Mouse (Mus musculus): ENCODE measurements around the gene Syk.

DNA sequence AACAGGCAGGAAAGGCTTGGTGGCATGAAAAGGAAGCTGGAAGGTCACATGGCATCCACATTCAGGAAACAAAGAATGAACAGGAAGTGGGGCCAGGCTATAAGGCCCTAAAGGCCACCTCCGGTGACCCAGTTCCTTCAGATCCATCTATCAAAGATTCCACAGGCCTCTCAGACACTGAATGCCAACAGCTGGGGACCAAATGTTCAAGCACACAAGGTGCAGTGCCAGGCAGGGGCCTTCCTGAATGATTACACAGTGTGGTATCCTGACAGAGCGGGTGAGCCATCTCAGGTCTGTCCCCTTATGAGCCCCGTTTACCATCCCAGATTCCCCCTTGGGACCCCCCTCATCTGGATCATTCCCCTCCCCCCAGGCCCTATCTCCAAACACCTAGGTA lies 63.6 kb downstream of the Syk start:
- TF ChIP-seq POLR2A (IDR thresholded peaks at IDR 0.05; ENCODE audit: control insufficient read depth, extremely low read depth, insufficient read depth, low read length, poor library complexity) (no peak), CTCF (IDR thresholded peaks at IDR 0.05; ENCODE audit: borderline replicate concordance, control insufficient read depth, extremely low read depth, insufficient read depth, low read length, poor library complexity) (no peak)
